Mouse (Mus musculus): Measurements from ENCODE around the gene Scyl2.

The Scyl2 gene

GRCm38 (mm10) chr10:89633121-89633520 lies 53.0 kb downstream of the Scyl2 start:
- CTCF ChIA-PET = no interaction called here
- POLR2A ChIA-PET = interaction anchor here in 2 of 4 experiments (0.6 to 1.0 kb wide), 2 partner anchors 11 to 232 kb away, joined by 3 read pairs; no protein-coding TSS in a partner anchor

DNA sequence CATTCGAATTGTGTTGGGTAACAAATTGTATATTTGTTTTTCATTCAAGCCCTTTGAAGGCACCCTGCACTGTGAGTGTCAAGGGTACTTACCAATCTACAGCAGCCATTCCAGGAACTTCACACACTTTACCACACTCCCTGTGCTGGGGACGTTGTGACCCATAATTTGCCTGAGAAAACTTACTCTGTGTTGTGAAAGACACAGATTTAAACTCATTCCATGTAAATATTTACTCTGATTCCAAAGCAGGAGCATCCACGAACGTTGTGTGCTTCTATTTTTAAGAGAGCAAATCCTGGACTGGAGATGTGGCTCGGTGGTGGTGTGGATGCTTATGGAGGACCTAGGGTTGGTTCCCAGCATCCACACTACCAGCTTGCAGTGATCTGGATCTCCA lies 54.3 kb downstream of the Scyl2 start:
- POLR2A ChIA-PET = no interaction called here
- CTCF ChIA-PET = interaction anchor here (0.8 to 2.7 kb wide), 4 partner anchors 169 to 426 kb away, joined by 8 to 28 read pairs (median 10); no protein-coding TSS in a partner anchor

DNA sequence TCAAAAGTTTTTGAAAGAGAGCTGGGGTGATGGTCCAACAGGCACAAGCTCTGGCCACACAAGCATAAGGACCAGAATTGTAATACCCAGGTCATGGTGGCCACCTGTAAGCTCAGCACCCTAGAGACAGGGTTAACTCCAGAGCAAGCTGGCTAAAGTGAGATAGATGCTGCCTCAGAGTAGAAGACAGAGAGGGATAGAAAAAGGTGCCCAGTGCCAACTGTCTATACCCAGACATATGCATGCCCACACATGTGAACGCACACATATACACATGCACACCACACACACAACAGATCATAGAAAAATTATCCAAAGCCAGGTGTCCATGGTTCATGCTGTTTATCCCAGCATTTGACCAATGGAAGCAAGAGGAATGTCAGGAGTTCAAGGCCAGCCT lies 55.5 kb downstream of the Scyl2 start:
- ChIA-PET POLR2A (interaction anchor here in 1 of 4 experiments (1.2 kb wide), 1 partner anchor 159 kb away, joined by 3 read pairs; no protein-coding TSS in a partner anchor), CTCF (interaction anchor here (0.6 to 2.7 kb wide), 28 partner anchors 9 to 1279 kb away, joined by 3 to 42 read pairs (median 6); partner anchors contain the start of gene Slc17a8 (in 3 of the 4))

- ChIA-PET POLR2A (interaction anchor here in 1 of 4 experiments (1.2 kb wide), 1 partner anchor 159 kb away, joined by 3 read pairs; no protein-coding TSS in a partner anchor), CTCF (interaction anchor here (0.6 to 2.7 kb wide), 30 partner anchors 9 to 1279 kb away, joined by 3 to 42 read pairs (median 5); partner anchors contain the start of gene Slc17a8 (in 3 of the 4))
Observed at GRCm38 (mm10) chr10:89630052-89630451, 56.0 kb downstream of the Scyl2 start.

- POLR2A ChIA-PET = no interaction called here
- CTCF ChIA-PET = interaction anchor here in 2 of 4 experiments (1.8 kb wide), 2 partner anchors 164 to 165 kb away, joined by 12 read pairs; no protein-coding TSS in a partner anchor
Observed at GRCm38 (mm10) chr10:89626714-89627113, 59.4 kb downstream of the Scyl2 start.

- CTCF ChIA-PET = interaction anchor here in 1 of 4 experiments (1.0 kb wide), 1 partner anchor 162 kb away, joined by 4 read pairs; no protein-coding TSS in a partner anchor
- POLR2A ChIA-PET = no interaction called here
Observed at GRCm38 (mm10) chr10:89624196-89624595, 61.9 kb downstream of the Scyl2 start.

- POLR2A ChIA-PET = interaction anchor here in 1 of 4 experiments (0.6 kb wide), 1 partner anchor 207 kb away, joined by 3 read pairs; no protein-coding TSS in a partner anchor
Observed at GRCm38 (mm10) chr10:89621129-89621528, 65.0 kb downstream of the Scyl2 start, which contains the start of gene Slc17a8. Gene Slc17a8 (minus strand): TSS chr10:89621253.

GRCm38 (mm10) chr10:89599311-89599710 lies 86.8 kb downstream of the Scyl2 start:
- ChIA-PET POLR2A (no interaction called here), CTCF (no interaction called here)

More at GRCm38 (mm10) chr10:89621129-89621528, 65.0 kb downstream of the Scyl2 start, which contains the start of gene Slc17a8:
- CTCF ChIA-PET = interaction anchor here (0.5 to 2.4 kb wide), 10 partner anchors 9 to 225 kb away, joined by 3 to 12 read pairs (median 5); no protein-coding TSS in a partner anchor

- ChIA-PET POLR2A (no interaction called here), CTCF (no interaction called here)
Observed at GRCm38 (mm10) chr10:89597275-89597674, 88.8 kb downstream of the Scyl2 start.

GRCm38 (mm10) chr10:89595935-89596334 lies 90.2 kb downstream of the Scyl2 start:
- POLR2A ChIA-PET = no interaction called here
- CTCF ChIA-PET = no interaction called here

DNA sequence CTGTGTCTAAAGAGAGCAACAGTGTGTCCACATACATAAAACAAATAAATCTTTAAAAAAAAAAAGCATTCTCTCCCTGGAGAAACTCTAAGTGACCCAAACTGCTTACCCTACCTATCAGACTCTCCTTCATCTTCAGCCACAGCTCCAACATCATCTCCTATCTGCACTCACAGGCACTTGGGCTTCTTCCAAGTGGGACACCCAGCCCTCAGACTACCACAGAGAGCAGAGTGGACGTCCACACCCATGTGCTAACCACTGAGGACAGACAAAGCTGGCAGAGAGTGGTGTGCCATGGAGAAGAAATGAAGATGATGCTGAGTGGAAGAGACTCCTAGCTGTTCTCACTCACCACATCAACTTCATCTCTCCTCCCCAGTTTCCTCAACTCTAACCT lies 90.6 kb downstream of the Scyl2 start:
- ChIA-PET CTCF (no interaction called here), POLR2A (no interaction called here)

GRCm38 (mm10) chr10:89594309-89594708 lies 91.8 kb downstream of the Scyl2 start:
- ChIA-PET POLR2A (interaction anchor here in 1 of 4 experiments (1.2 kb wide), 1 partner anchor 8 kb away, joined by 3 read pairs; no protein-coding TSS in a partner anchor), CTCF (interaction anchor here in 1 of 4 experiments (0.6 kb wide), 1 partner anchor 389 kb away, joined by 3 read pairs; no protein-coding TSS in a partner anchor)

DNA sequence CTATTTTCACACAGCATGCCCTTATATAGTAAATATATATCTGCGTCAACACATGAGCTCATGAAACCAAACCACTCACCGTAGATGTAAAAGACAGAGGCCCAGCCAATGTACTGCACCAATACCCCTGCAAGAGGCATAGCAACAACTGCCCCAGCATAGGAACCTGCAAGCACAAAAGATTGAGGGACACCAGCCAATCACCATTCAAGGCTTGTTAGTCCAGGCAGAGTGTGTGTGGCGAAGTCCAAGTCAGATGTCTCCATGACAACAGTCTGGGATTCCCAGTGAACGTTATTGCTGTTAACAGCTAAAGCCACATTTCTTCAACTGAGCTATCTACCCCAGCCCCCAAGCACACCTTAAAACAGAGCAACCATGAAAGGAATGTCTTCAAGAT lies 93.3 kb downstream of the Scyl2 start:
- ChIA-PET POLR2A (no interaction called here), CTCF (no interaction called here)

- ChIA-PET POLR2A (interaction anchor here in 1 of 4 experiments (0.5 kb wide), 1 partner anchor 69 kb away, joined by 5 read pairs; no protein-coding TSS in a partner anchor), CTCF (no interaction called here)
Observed at GRCm38 (mm10) chr10:89589877-89590276, 96.2 kb downstream of the Scyl2 start.

Measured in embryonic stem cell, embryonic (primary cell).